Mouse (Mus musculus): Measurements from ENCODE around the gene Nkapd1. TPM values are rescaled to one million over a fixed set of nuclear protein-coding genes. Genes with fewer than 3 reads are reported as not detected.

Nkapd1 gene
- polyA plus RNA-seq (2015; fragmentation: Nextera tagmentation; extraction: Ambion mirVana), result 24.5 and 25.9 TPM in 2 replicates

- under 1% methylated on average over 80 of the region's 81 CpGs for WGBS
- H3K9me3 ChIP-seq, result no peaks in the 10 kb centered on the region
- peak; percentile 96 for ATAC-seq (ENCODE audit: low FRiP score)
- peaks cover 33% of the 10 kb centered on the region for H3K36me3 ChIP-seq
- peak within 1 kb of the TSS; percentile 100 for H3K4me3 ChIP-seq
- H3K4me2 ChIP-seq, result peak within 1 kb of the TSS; percentile 90
- H3K27ac ChIP-seq, result peak within 1 kb of the TSS; percentile 96
- no peaks in the 10 kb centered on the region for H3K27me3 ChIP-seq
- H3K9ac ChIP-seq, result peak within 1 kb of the TSS; percentile 97
- H3K4me1 ChIP-seq (replicated peaks), result peaks cover 25% of the 10 kb centered on the region
Measured at GRCm38 (mm10) chr9:50616766-50617603, at the start of gene Nkapd1, which contains the start of gene Pih1d2. Gene Nkapd1, minus strand, starts transcription at chr9:50617464. Gene Pih1d2, plus strand, starts transcription at chr9:50617321.

- no peaks in the 10 kb centered on the region for H3K4me1 ChIP-seq (replicated peaks)
- H3K36me3 ChIP-seq, result peaks cover 62% of the 10 kb centered on the region
- H3K4me2 ChIP-seq, result no peak overlapping the region
- no peak overlapping the region for H3K9ac ChIP-seq
- no peak for ATAC-seq (ENCODE audit: low FRiP score)
- no peaks in the 10 kb centered on the region for H3K27me3 ChIP-seq
- H3K9me3 ChIP-seq, result no peaks in the 10 kb centered on the region
- no peak overlapping the region for H3K4me3 ChIP-seq
- WGBS, result 86% methylated on average over 6 of the region's 6 CpGs
- no peak overlapping the region for H3K27ac ChIP-seq
Measured at GRCm38 (mm10) chr9:50666442-50666841, 49.2 kb upstream of the Nkapd1 start.

GRCm38 (mm10) chr9:50664826-50665225 lies 47.6 kb upstream of the Nkapd1 start:
- H3K9ac ChIP-seq, result no peak overlapping the region
- no peak for ATAC-seq (ENCODE audit: low FRiP score)
- no peak overlapping the region for H3K27ac ChIP-seq
- WGBS, result 93% methylated on average over 5 of the region's 5 CpGs
- H3K4me3 ChIP-seq, result no peak overlapping the region
- H3K27me3 ChIP-seq, result no peaks in the 10 kb centered on the region
- H3K4me2 ChIP-seq, result no peak overlapping the region
- H3K36me3 ChIP-seq, result peaks cover 59% of the 10 kb centered on the region
- no peaks in the 10 kb centered on the region for H3K9me3 ChIP-seq
- peaks cover 7% of the 10 kb centered on the region for H3K4me1 ChIP-seq (replicated peaks)

GRCm38 (mm10) chr9:50660431-50660830 lies 43.2 kb upstream of the Nkapd1 start:
- 19% methylated on average over 12 of the region's 12 CpGs for WGBS
- ATAC-seq (ENCODE audit: low FRiP score), result no peak
- Histone ChIP-seq H3K36me3 (peaks cover 40% of the 10 kb centered on the region), H3K4me2 (peak overlapping the region; percentile 77), H3K27ac (no peak overlapping the region), H3K4me1 (replicated peaks) (peaks cover 23% of the 10 kb centered on the region), H3K9me3 (no peaks in the 10 kb centered on the region), H3K9ac (peak overlapping the region; percentile 92), H3K4me3 (peak overlapping the region; percentile 96), H3K27me3 (no peaks in the 10 kb centered on the region)

GRCm38 (mm10) chr9:50659392-50660217 lies 42.3 kb upstream of the Nkapd1 start, which contains the start of gene Dlat:
Gene Dlat, minus strand, starts transcription at chr9:50659780.
- Histone ChIP-seq H3K4me1 (replicated peaks) (peaks cover 23% of the 10 kb centered on the region), H3K27me3 (no peaks in the 10 kb centered on the region), H3K36me3 (peaks cover 40% of the 10 kb centered on the region), H3K27ac (peak within 1 kb of the TSS; percentile 89), H3K4me3 (peak within 1 kb of the TSS; percentile 96), H3K9ac (peak within 1 kb of the TSS; percentile 92), H3K9me3 (no peaks in the 10 kb centered on the region), H3K4me2 (peak within 1 kb of the TSS; percentile 77)
- under 1% methylated on average over 63 of the region's 63 CpGs for WGBS
- peak; percentile 93 for ATAC-seq (ENCODE audit: low FRiP score)

GRCm38 (mm10) chr9:50658941-50659388 lies 41.7 kb upstream of the Nkapd1 start:
- Histone ChIP-seq H3K4me3 (peak overlapping the region; percentile 96), H3K36me3 (peaks cover 40% of the 10 kb centered on the region), H3K4me1 (replicated peaks) (peaks cover 23% of the 10 kb centered on the region), H3K27me3 (no peaks in the 10 kb centered on the region), H3K9ac (peak overlapping the region; percentile 92), H3K9me3 (no peaks in the 10 kb centered on the region), H3K4me2 (peak overlapping the region; percentile 77), H3K27ac (peak overlapping the region; percentile 89)
- WGBS, result under 1% methylated on average over 28 of the region's 28 CpGs
- peak; percentile 78 for ATAC-seq (ENCODE audit: low FRiP score)

GRCm38 (mm10) chr9:50658391-50658790 lies 41.1 kb upstream of the Nkapd1 start:
- 25% methylated on average over 5 of the region's 5 CpGs for WGBS
- H3K9me3 ChIP-seq, result no peaks in the 10 kb centered on the region
- H3K4me2 ChIP-seq, result peak overlapping the region; percentile 77
- peaks cover 41% of the 10 kb centered on the region for H3K36me3 ChIP-seq
- peak overlapping the region; percentile 96 for H3K4me3 ChIP-seq
- peaks cover 23% of the 10 kb centered on the region for H3K4me1 ChIP-seq (replicated peaks)
- ATAC-seq (ENCODE audit: low FRiP score), result no peak
- peak overlapping the region; percentile 92 for H3K9ac ChIP-seq
- H3K27me3 ChIP-seq, result no peaks in the 10 kb centered on the region
- peak overlapping the region; percentile 89; the same call in 1 of the 2 replicates for H3K27ac ChIP-seq

GRCm38 (mm10) chr9:50650503-50650902 lies 33.2 kb upstream of the Nkapd1 start:
- no peak for ATAC-seq (ENCODE audit: low FRiP score)
- no peak overlapping the region for H3K4me3 ChIP-seq
- H3K36me3 ChIP-seq, result peaks cover 92% of the 10 kb centered on the region
- no peak overlapping the region for H3K9ac ChIP-seq
- no peak overlapping the region for H3K4me2 ChIP-seq
- H3K4me1 ChIP-seq (replicated peaks), result no peaks in the 10 kb centered on the region
- no peaks in the 10 kb centered on the region for H3K27me3 ChIP-seq
- no peak overlapping the region for H3K27ac ChIP-seq
- no peaks in the 10 kb centered on the region for H3K9me3 ChIP-seq
- 96% methylated on average over 10 of the region's 10 CpGs for WGBS

GRCm38 (mm10) chr9:50646826-50647370 lies 29.6 kb upstream of the Nkapd1 start:
- H3K9me3 ChIP-seq, result no peaks in the 10 kb centered on the region
- H3K4me3 ChIP-seq, result no peak overlapping the region
- H3K9ac ChIP-seq, result no peak overlapping the region
- no peak overlapping the region for H3K4me2 ChIP-seq
- 81% methylated on average over 10 of the region's 10 CpGs for WGBS
- no peaks in the 10 kb centered on the region for H3K27me3 ChIP-seq
- H3K36me3 ChIP-seq, result peaks cover 92% of the 10 kb centered on the region
- ATAC-seq (ENCODE audit: low FRiP score), result no peak
- H3K4me1 ChIP-seq (replicated peaks), result no peaks in the 10 kb centered on the region
- no peak overlapping the region for H3K27ac ChIP-seq

GRCm38 (mm10) chr9:50634270-50634669 lies 17.0 kb upstream of the Nkapd1 start:
- 94% methylated on average over 11 of the region's 11 CpGs for WGBS
- Histone ChIP-seq H3K4me2 (no peak overlapping the region), H3K36me3 (peaks cover 62% of the 10 kb centered on the region), H3K27me3 (no peaks in the 10 kb centered on the region), H3K4me1 (replicated peaks) (no peaks in the 10 kb centered on the region), H3K4me3 (no peak overlapping the region), H3K9me3 (no peaks in the 10 kb centered on the region), H3K27ac (no peak overlapping the region), H3K9ac (no peak overlapping the region)
- ATAC-seq (ENCODE audit: low FRiP score), result no peak

- Histone ChIP-seq H3K36me3 (peaks cover 50% of the 10 kb centered on the region), H3K4me2 (no peak overlapping the region), H3K9ac (no peak overlapping the region), H3K27me3 (no peaks in the 10 kb centered on the region), H3K4me1 (replicated peaks) (no peaks in the 10 kb centered on the region), H3K9me3 (no peaks in the 10 kb centered on the region), H3K4me3 (no peak overlapping the region), H3K27ac (no peak overlapping the region)
- no peak for ATAC-seq (ENCODE audit: low FRiP score)
- 60% methylated on average over 2 of the region's 2 CpGs for WGBS
Measured at GRCm38 (mm10) chr9:50633059-50633458, 15.8 kb upstream of the Nkapd1 start.

All from hindbrain, embryonic 13.5 days (tissue).